Mouse (Mus musculus): ENCODE results near the gene Colq. TPM values are rescaled to one million over a fixed set of nuclear protein-coding genes. Genes with fewer than 3 reads are reported as not detected.

Colq gene
- polyA plus RNA-seq, 1 experiment from 2014 or later: not detected

- H3K4me3 ChIP-seq (replicated peaks; ENCODE audit: low read length): peak overlapping the region; percentile 72
- H3K4me2 ChIP-seq (ENCODE audit: low read length): peak overlapping the region; percentile 95
- no peaks in the 10 kb centered on the region for H3K9me3 ChIP-seq (ENCODE audit: control insufficient read depth, low read length)
- 58% methylated on average over 9 of the region's 9 CpGs for whole genome bisulfite sequencing
- peak overlapping the region; percentile 94 for H3K9ac ChIP-seq (replicated peaks; ENCODE audit: low read depth, low read length)
- no peaks in the 10 kb centered on the region for H3K27me3 ChIP-seq (replicated peaks; ENCODE audit: control insufficient read depth, insufficient read depth, low read length)
- peaks cover 30% of the 10 kb centered on the region for H3K4me1 ChIP-seq (replicated peaks; ENCODE audit: control insufficient read depth, insufficient read depth, low read length)
- ATAC-seq: no peak
- H3K36me3 ChIP-seq (ENCODE audit: control insufficient read depth, insufficient read depth): peaks cover 9% of the 10 kb centered on the region
- no peak overlapping the region for H3K27ac ChIP-seq (ENCODE audit: low read length)
These were observed 97.2 kb downstream of the Colq start for GRCm38 (mm10) chr14:31493901-31494300.

DNA sequence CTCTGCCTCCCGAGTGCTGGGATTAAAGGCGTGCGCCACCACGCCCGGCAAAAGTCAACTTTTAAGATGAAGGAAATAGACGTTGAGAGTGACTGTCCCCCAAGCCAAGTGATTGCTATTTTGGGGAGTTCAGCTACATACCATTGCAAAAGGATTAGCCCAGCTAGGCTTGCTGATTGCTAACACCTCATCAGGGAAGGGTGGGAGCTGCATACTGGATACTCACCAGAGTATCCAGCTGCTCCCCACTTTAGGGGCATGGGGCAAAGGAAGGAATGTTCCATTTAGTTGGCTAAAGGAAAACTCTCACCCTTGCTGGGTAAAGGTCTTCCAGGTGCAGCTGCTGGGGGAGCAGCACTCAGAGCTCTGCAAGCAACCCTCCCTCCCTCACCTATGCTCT is 103.1 kb downstream of the Colq start:
- WGBS: 95% methylated on average over 6 of the region's 6 CpGs
- peaks cover 4% of the 10 kb centered on the region for H3K4me1 ChIP-seq (replicated peaks; ENCODE audit: control insufficient read depth, insufficient read depth, low read length)
- H3K27ac ChIP-seq (ENCODE audit: low read length): no peak overlapping the region
- no peak overlapping the region for H3K4me3 ChIP-seq (replicated peaks; ENCODE audit: low read length)
- no peaks in the 10 kb centered on the region for H3K9me3 ChIP-seq (ENCODE audit: control insufficient read depth, low read length)
- H3K27me3 ChIP-seq (replicated peaks; ENCODE audit: control insufficient read depth, insufficient read depth, low read length): no peaks in the 10 kb centered on the region
- no peak for ATAC-seq
- no peak overlapping the region for H3K9ac ChIP-seq (replicated peaks; ENCODE audit: low read depth, low read length)
- no peak overlapping the region for H3K4me2 ChIP-seq (ENCODE audit: low read length)
- H3K36me3 ChIP-seq (ENCODE audit: control insufficient read depth, insufficient read depth): peaks cover 25% of the 10 kb centered on the region

DNA sequence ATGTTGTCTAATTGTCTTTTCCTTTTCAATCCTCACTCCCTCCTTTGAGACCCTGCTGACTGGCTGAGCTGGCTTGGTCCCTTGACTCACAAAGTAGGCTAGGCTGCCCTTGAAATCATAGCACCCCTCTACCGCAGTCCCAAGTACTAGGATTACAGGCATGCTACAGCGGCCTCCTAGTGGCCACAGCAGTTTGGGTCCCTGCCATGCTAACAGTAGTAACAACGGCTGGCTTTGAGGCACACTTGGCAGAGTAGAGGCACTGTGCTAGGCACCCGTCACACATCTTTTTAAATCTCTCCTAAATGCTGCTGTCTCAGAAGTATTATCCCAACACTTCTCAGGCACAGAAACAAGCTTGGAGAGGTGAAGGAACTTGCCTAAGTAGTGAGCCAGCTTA is 104.7 kb downstream of the Colq start:
- Histone ChIP-seq H3K27ac (ENCODE audit: low read length) (no peak overlapping the region), H3K4me2 (ENCODE audit: low read length) (no peak overlapping the region), H3K36me3 (ENCODE audit: control insufficient read depth, insufficient read depth) (peaks cover 37% of the 10 kb centered on the region), H3K4me1 (replicated peaks; ENCODE audit: control insufficient read depth, insufficient read depth, low read length) (no peaks in the 10 kb centered on the region), H3K9me3 (ENCODE audit: control insufficient read depth, low read length) (no peaks in the 10 kb centered on the region), H3K9ac (replicated peaks; ENCODE audit: low read depth, low read length) (no peak overlapping the region), H3K4me3 (replicated peaks; ENCODE audit: low read length) (no peak overlapping the region), H3K27me3 (replicated peaks; ENCODE audit: control insufficient read depth, insufficient read depth, low read length) (no peaks in the 10 kb centered on the region)
- 88% methylated on average over 4 of the region's 4 CpGs for WGBS
- no peak for ATAC-seq

GRCm38 (mm10) chr14:31482417-31482816 is 108.7 kb downstream of the Colq start:
- H3K4me2 ChIP-seq (ENCODE audit: low read length): no peak overlapping the region
- ATAC-seq: no peak
- WGBS: 91% methylated on average over 5 of the region's 5 CpGs
- H3K36me3 ChIP-seq (ENCODE audit: control insufficient read depth, insufficient read depth): peaks cover 51% of the 10 kb centered on the region
- H3K27me3 ChIP-seq (replicated peaks; ENCODE audit: control insufficient read depth, insufficient read depth, low read length): no peaks in the 10 kb centered on the region
- H3K4me1 ChIP-seq (replicated peaks; ENCODE audit: control insufficient read depth, insufficient read depth, low read length): no peaks in the 10 kb centered on the region
- no peak overlapping the region for H3K9ac ChIP-seq (replicated peaks; ENCODE audit: low read depth, low read length)
- no peak overlapping the region for H3K27ac ChIP-seq (ENCODE audit: low read length)
- no peaks in the 10 kb centered on the region for H3K9me3 ChIP-seq (ENCODE audit: control insufficient read depth, low read length)
- no peak overlapping the region for H3K4me3 ChIP-seq (replicated peaks; ENCODE audit: low read length)

GRCm38 (mm10) chr14:31473297-31473696 is 117.8 kb downstream of the Colq start:
- Histone ChIP-seq H3K36me3 (ENCODE audit: control insufficient read depth, insufficient read depth) (peaks cover 4% of the 10 kb centered on the region; the same call in 1 of the 2 replicates), H3K4me2 (ENCODE audit: low read length) (no peak overlapping the region), H3K4me3 (replicated peaks; ENCODE audit: low read length) (no peak overlapping the region), H3K27me3 (replicated peaks; ENCODE audit: control insufficient read depth, insufficient read depth, low read length) (no peaks in the 10 kb centered on the region), H3K9me3 (ENCODE audit: control insufficient read depth, low read length) (no peaks in the 10 kb centered on the region), H3K27ac (ENCODE audit: low read length) (no peak overlapping the region), H3K4me1 (replicated peaks; ENCODE audit: control insufficient read depth, insufficient read depth, low read length) (no peaks in the 10 kb centered on the region), H3K9ac (replicated peaks; ENCODE audit: low read depth, low read length) (no peak overlapping the region)
- no peak for ATAC-seq
- 80% methylated on average over 2 of the region's 2 CpGs for WGBS

Other genes starting within 250 kb of the Colq start
- 120 and 128 TPM in 2 replicates for gene Sh3bp5, start 155.3 kb downstream of the Colq start, polyA plus RNA-seq (2015; fragmentation: Nextera tagmentation; extraction: Ambion mirVana)
- gene Eaf1, start 96.9 kb downstream of the Colq start, polyA plus RNA-seq (2015; fragmentation: Nextera tagmentation; extraction: Ambion mirVana): 10.3 and 11.4 TPM in 2 replicates
- 51.9 and 52.4 TPM in 2 replicates for gene Mettl6, start 96.3 kb downstream of the Colq start, polyA plus RNA-seq (2015; fragmentation: Nextera tagmentation; extraction: Ambion mirVana)
- gene Gm49387, start 49.5 kb upstream of the Colq start, polyA plus RNA-seq (2015; fragmentation: Nextera tagmentation; extraction: Ambion mirVana): not detected in 2 replicates
- 15.5 and 19.5 TPM in 2 replicates for gene Btd, start 49.7 kb upstream of the Colq start, polyA plus RNA-seq (2015; fragmentation: Nextera tagmentation; extraction: Ambion mirVana)
- gene Hacl1, start 49.9 kb upstream of the Colq start, polyA plus RNA-seq (2015; fragmentation: Nextera tagmentation; extraction: Ambion mirVana): 6.9 and 8.9 TPM in 2 replicates
- gene Ankrd28, start 239.3 kb upstream of the Colq start, polyA plus RNA-seq (2015; fragmentation: Nextera tagmentation; extraction: Ambion mirVana): 12.2 and 12.4 TPM in 2 replicates

All from forebrain, embryonic 16.5 days (tissue).